12 mouse cellular contexts compared by ENCODE assay signal in the genomic region with DNA sequence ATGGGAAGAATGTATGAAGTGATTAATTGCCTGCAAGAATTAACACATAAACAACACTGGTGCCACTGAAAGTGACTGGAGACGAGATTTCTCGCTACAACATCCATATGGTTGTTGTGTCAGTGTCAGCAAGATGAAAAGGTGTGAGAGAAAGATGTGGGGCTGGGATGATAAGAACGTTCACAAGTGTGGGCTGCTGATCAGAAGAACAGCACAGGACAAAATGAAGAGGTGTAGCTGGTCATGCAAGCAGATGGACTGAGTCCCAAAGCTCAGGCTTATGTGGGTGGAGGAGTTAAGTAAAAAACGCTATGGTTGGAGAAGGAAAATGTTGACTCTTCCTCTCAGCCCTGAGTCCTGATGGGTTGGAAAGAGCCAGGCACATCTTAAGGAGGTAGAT. TPM values are rescaled to one million over a fixed set of nuclear protein-coding genes. Genes with fewer than 3 reads are reported as not detected.
"Had no signal": no experiment of that assay in that cellular context is flagged by ENCODE, and none has a peak within 500 bp of the region (broad histone marks: within the 10 kb centered on the region; RNA-seq: fewer than 3 reads in every experiment).

No protein-coding gene starts in this region.

- DNase-seq: retina, postnatal 1 day; right cerebral cortex, postnatal 14 days; right cerebral cortex, postnatal 25 days; right cerebral cortex, postnatal 4 days; spleen, adult 18-20 months; thymus, adult 18-20 months; thymus, adult 2 months; thymus, postnatal 14 days; thymus, postnatal 25 days; thymus, postnatal 36 days; thymus, postnatal 4 days had no signal

RNA-seq across cellular contexts. Expression of a gene that starts 46.6 kb away (rescaled TPM):
- total RNA-seq: neutrophil, adult 5-6 weeks had no signal
